In the genomic region with DNA sequence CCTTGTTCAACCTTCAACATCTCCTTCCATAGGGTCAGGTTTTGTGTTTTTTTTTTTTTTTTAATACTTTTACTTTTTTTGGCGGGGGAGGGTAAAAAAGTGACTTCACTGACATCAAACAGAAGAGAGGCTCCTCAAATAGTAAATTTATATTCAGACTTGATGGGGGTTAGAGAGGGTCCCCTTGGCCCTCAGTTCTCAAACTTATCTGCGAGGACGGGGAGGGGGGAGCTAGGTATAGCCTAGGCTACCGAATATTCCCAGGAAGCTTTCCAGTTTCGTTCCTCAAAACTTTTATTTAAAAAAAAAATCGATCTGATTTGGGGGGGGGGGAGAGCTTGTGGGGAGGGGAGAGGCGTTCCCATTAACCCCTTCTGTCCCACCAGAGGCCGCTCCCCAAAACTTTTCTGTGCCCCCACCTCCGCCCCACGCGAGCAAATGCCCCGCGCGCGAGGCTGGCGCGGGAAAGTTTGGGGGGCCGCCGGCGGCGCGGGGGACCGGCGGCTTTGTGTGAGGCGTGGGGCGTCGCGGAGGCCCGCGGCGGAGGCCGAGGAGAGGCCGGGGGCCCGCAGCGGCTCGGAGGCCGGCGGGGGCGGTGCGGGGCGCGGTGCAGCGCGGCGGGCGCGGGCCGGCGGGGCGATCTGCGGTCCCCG, we compare ENCODE assay signal across 9 mouse cellular contexts. TPM values are rescaled to one million over a fixed set of nuclear protein-coding genes. Genes with fewer than 3 reads are reported as not detected.
DNase-seq lines count a peak whose midpoint lies in the region; ATAC-seq and TF ChIP-seq lines count a peak whose summit lies in the region.
"Had no signal": no experiment of that assay in that cellular context is flagged by ENCODE, and none has a peak within 500 bp of the region (broad histone marks: within the 10 kb centered on the region; RNA-seq: fewer than 3 reads in every experiment).

No protein-coding gene starts in this region.

- TF ChIP-seq EP300 in lung, postnatal 0 days (IDR thresholded peaks at IDR 0.05), result no peak

- no peaks in the 10 kb centered on the region for H3K36me3 ChIP-seq in lung, postnatal 0 days (ENCODE audit: insufficient read depth, low read length)
- H3K36me3 ChIP-seq in hindbrain, embryonic 13.5 days, result no peaks in the 10 kb centered on the region
- H3K36me3 ChIP-seq in midbrain, embryonic 12.5 days, result no peaks in the 10 kb centered on the region

- H3K27me3 ChIP-seq in lung, postnatal 0 days (replicated peaks; ENCODE audit: insufficient read depth, low read length), result no peaks in the 10 kb centered on the region
- no peaks in the 10 kb centered on the region for H3K27me3 ChIP-seq in hindbrain, embryonic 13.5 days
- H3K27me3 ChIP-seq in midbrain, embryonic 12.5 days, result no peaks in the 10 kb centered on the region

- no peak for TF ChIP-seq CTCF in lung, postnatal 0 days (IDR thresholded peaks at IDR 0.05)

- peak overlapping the region; percentile 82 for H3K4me2 ChIP-seq in lung, postnatal 0 days (replicated peaks; ENCODE audit: low read depth, low read length)
- H3K4me2 ChIP-seq in hindbrain, embryonic 13.5 days, result peak overlapping the region; percentile 65
- peak overlapping the region; percentile 71 for H3K4me2 ChIP-seq in midbrain, embryonic 12.5 days (replicated peaks)

- peak; percentile 60 for ATAC-seq in lung, postnatal 0 days
- ATAC-seq in hindbrain, embryonic 13.5 days (ENCODE audit: low FRiP score), result peak; percentile 19; the same call in 1 of the 2 replicates
- peak; percentile 71 for ATAC-seq in midbrain, embryonic 12.5 days (ENCODE audit: low FRiP score, low read depth)
- no peak for ATAC-seq in CD4-positive, CD25-positive, alpha-beta regulatory T cell, adult 4 months

- 9% methylated on average over 10 of the region's 52 CpGs for WGBS in lung, postnatal 0 days
- WGBS in hindbrain, embryonic 13.5 days, result 4% methylated on average over 19 of the region's 52 CpGs
- 2% methylated on average over 33 of the region's 52 CpGs for WGBS in midbrain, embryonic 12.5 days

- H3K4me3 ChIP-seq in lung, postnatal 0 days (ENCODE audit: low read depth, low read length), result peak overlapping the region; percentile 89
- peak overlapping the region; percentile 86 for H3K4me3 ChIP-seq in hindbrain, embryonic 13.5 days
- peak overlapping the region; percentile 76 for H3K4me3 ChIP-seq in midbrain, embryonic 12.5 days

- peak; percentile 14 to 46 for DNase-seq in adrenal gland, adult 18-20 months (ENCODE audit: low spot score in 2 of 2)
- DNase-seq in adrenal gland, postnatal 36 days, result no peak
- DNase-seq in lung, postnatal 0 days (ENCODE audit: low spot score), result peak; percentile 44
- DNase-seq in lung, postnatal 25 days (ENCODE audit: low spot score), result no peak
- no peak for DNase-seq in spleen, adult 12 weeks (ENCODE audit: low spot score)

- peak overlapping the region; percentile 90 for H3K27ac ChIP-seq in lung, postnatal 0 days (ENCODE audit: low read length)
- peak overlapping the region; percentile 95 for H3K27ac ChIP-seq in hindbrain, embryonic 13.5 days
- peak overlapping the region; percentile 56; the same call in 1 of the 2 replicates for H3K27ac ChIP-seq in midbrain, embryonic 12.5 days (replicated peaks)

- no peaks in the 10 kb centered on the region for H3K9me3 ChIP-seq in lung, postnatal 0 days (ENCODE audit: low read length)
- no peaks in the 10 kb centered on the region for H3K9me3 ChIP-seq in hindbrain, embryonic 13.5 days
- H3K9me3 ChIP-seq in midbrain, embryonic 12.5 days, result no peaks in the 10 kb centered on the region

- H3K9ac ChIP-seq in lung, postnatal 0 days (replicated peaks; ENCODE audit: low read depth), result peak overlapping the region; percentile 93
- peak overlapping the region; percentile 98 for H3K9ac ChIP-seq in hindbrain, embryonic 13.5 days
- peak overlapping the region; percentile 93 for H3K9ac ChIP-seq in midbrain, embryonic 12.5 days (replicated peaks)

- H3K4me1 ChIP-seq in lung, postnatal 0 days (ENCODE audit: insufficient read depth, low read depth, low read length), result no peaks in the 10 kb centered on the region
- peaks cover 16% of the 10 kb centered on the region for H3K4me1 ChIP-seq in hindbrain, embryonic 13.5 days (replicated peaks)
- H3K4me1 ChIP-seq in midbrain, embryonic 12.5 days, result peaks cover 8% of the 10 kb centered on the region; the same call in 1 of the 2 replicates

RNA-seq across cellular contexts. Expression of gene Zfp618, which starts 0.4 kb away (rescaled TPM):
- total RNA-seq in adrenal gland, adult 18-20 months (2021), result 1 to 10 TPM; 1.6 to 1.9 TPM
- 1 to 10 TPM; 3.6 to 4.0 TPM for total RNA-seq in adrenal gland, postnatal 36 days (2021)
- polyA plus RNA-seq in lung, postnatal 0 days (2015; fragmentation: Nextera tagmentation; extraction: Ambion mirVana), result 7.2 and 7.9 TPM in 2 replicates
- polyA plus RNA-seq in hindbrain, embryonic 13.5 days (2015; fragmentation: Nextera tagmentation; extraction: Ambion mirVana), result 37.9 and 41.5 TPM in 2 replicates
- polyA plus RNA-seq in midbrain, embryonic 12.5 days (2016; fragmentation: Nextera tagmentation; extraction: Ambion mirVana), result 43.5 and 47.1 TPM in 2 replicates
- under 1 TPM in 1 of 2 experiments, not detected in 1; 0.11 TPM for polyA plus RNA-seq in CD4-positive, CD25-positive, alpha-beta regulatory T cell, adult 4 months (2017; shearing (Covaris generic))
- total RNA-seq: neutrophil, adult 5-6 weeks had no signal

Comparison
In these comparisons a context has a peak if more than half of its experiments do, and no peak if none do; other contexts are left out.
1. DNase-seq: peak in adrenal gland, adult 18-20 months (2 of 2) and lung, postnatal 0 days (single experiment); none in adrenal gland, postnatal 36 days (0 of 2), lung, postnatal 25 days (single experiment) and spleen, adult 12 weeks (single experiment).
2. Peak in every context shown above with its lines, with median percentiles within 50 percentile points of each other: H3K27ac ChIP-seq, H3K4me2 ChIP-seq, H3K4me3 ChIP-seq and H3K9ac ChIP-seq.